Mouse (Mus musculus) c-Kit-positive CD71-positive TER-119-negative erythroid progenitor cells, embryonic 14.5 days (primary cell): ENCODE measurements around the gene Slc19a1.

Source experiments
- DNase-seq: peaks from one replicate; pipeline ENCODE4 v3.0.0-alpha.2; 2013; ENCODE audit warnings: low read depth

The Slc19a1 gene

GRCm38 (mm10) chr10:77033323-77034025 lies 1.4 kb downstream of the Slc19a1 start:
- DNase-seq, result peak; percentile 37

- no peak for DNase-seq
Measured at GRCm38 (mm10) chr10:77035487-77035886, 3.4 kb downstream of the Slc19a1 start.

- DNase-seq, result no peak
Measured at GRCm38 (mm10) chr10:77038579-77039174, 6.6 kb downstream of the Slc19a1 start.

GRCm38 (mm10) chr10:77048196-77048595 lies 16.2 kb downstream of the Slc19a1 start:
- no peak for DNase-seq

- no peak for DNase-seq
Measured at GRCm38 (mm10) chr10:77048606-77049005, 16.6 kb downstream of the Slc19a1 start.

GRCm38 (mm10) chr10:77056768-77057167 lies 24.7 kb downstream of the Slc19a1 start:
- DNase-seq, result no peak

GRCm38 (mm10) chr10:77061426-77061825 lies 29.4 kb downstream of the Slc19a1 start:
- DNase-seq, result no peak

- no peak for DNase-seq
Measured at GRCm38 (mm10) chr10:77062393-77063010, 30.5 kb downstream of the Slc19a1 start.

- DNase-seq, result no peak
Measured at GRCm38 (mm10) chr10:77064239-77064638, 32.2 kb downstream of the Slc19a1 start.

GRCm38 (mm10) chr10:77064659-77065058 lies 32.6 kb downstream of the Slc19a1 start:
- DNase-seq, result no peak

- peak; percentile 38 for DNase-seq
Measured at GRCm38 (mm10) chr10:77068469-77068868, 36.4 kb downstream of the Slc19a1 start.

- peak; percentile 68 for DNase-seq
Measured at GRCm38 (mm10) chr10:77070072-77070471, 38.0 kb downstream of the Slc19a1 start.

- DNase-seq, result no peak
Measured at GRCm38 (mm10) chr10:77074276-77074974, 42.4 kb downstream of the Slc19a1 start.

GRCm38 (mm10) chr10:77078456-77078855 lies 46.4 kb downstream of the Slc19a1 start:
- DNase-seq, result no peak

GRCm38 (mm10) chr10:77078961-77079360 lies 46.9 kb downstream of the Slc19a1 start:
- DNase-seq, result no peak

- DNase-seq, result peak; percentile 64
Measured at GRCm38 (mm10) chr10:77082453-77082852, 50.4 kb downstream of the Slc19a1 start.

- DNase-seq, result no peak
Measured at GRCm38 (mm10) chr10:77082921-77083320, 50.9 kb downstream of the Slc19a1 start.

- no peak for DNase-seq
Measured at GRCm38 (mm10) chr10:77084568-77084967, 52.5 kb downstream of the Slc19a1 start.

GRCm38 (mm10) chr10:77089336-77089735 lies 57.3 kb downstream of the Slc19a1 start:
- no peak for DNase-seq

GRCm38 (mm10) chr10:77090063-77090462 lies 58.0 kb downstream of the Slc19a1 start:
- DNase-seq, result no peak

GRCm38 (mm10) chr10:77091538-77092097 lies 59.6 kb downstream of the Slc19a1 start:
- DNase-seq, result no peak

GRCm38 (mm10) chr10:77093817-77094216 lies 61.8 kb downstream of the Slc19a1 start:
- no peak for DNase-seq
